Mouse (Mus musculus) lung, postnatal 0 days (tissue): ENCODE results near the gene Commd7.

Source experiments
- CTCF ChIP-seq: IDR thresholded peaks from 2 replicates; pipeline ENCODE4 v1.5.1; 2016; ENCODE audit warnings: antibody characterized with exemption, mild to moderate bottlenecking
- EP300 ChIP-seq: IDR thresholded peaks from 2 replicates; pipeline ENCODE4 v1.6.1; 2016; ENCODE audit warnings: antibody characterized with exemption, mild to moderate bottlenecking, control low read depth

GRCm38 (mm10) chr2:153581416-153581815, 51.2 kb downstream of the Commd7 start:
- TF ChIP-seq CTCF, result no peak
- no peak for TF ChIP-seq EP300
